Mouse (Mus musculus) kidney, embryonic 14.5 days (tissue): Measurements from ENCODE around the gene Dusp13. TPM values are rescaled to one million over a fixed set of nuclear protein-coding genes. Genes with fewer than 3 reads are reported as not detected.

Experiments
- ATAC-seq: fragments of 200-750 bp; cut with Nextera tagmentation; 2 replicates; pipeline ENCODE4 v1.8.0; 2017; ENCODE audit warnings: moderate number of reproducible peaks, mild to moderate bottlenecking, moderate TSS enrichment, moderate library complexity; ENCODE audit not compliant: low FRiP score, low TSS enrichment
- H3K27ac ChIP-seq: fragments of 300-500 bp; sonication (generic); 2 replicates; pipeline ENCODE4 v1.5.1; 2014; ENCODE audit warnings: low read depth, mild to moderate bottlenecking, low read length, moderate library complexity, mixed read lengths
- H3K27me3 ChIP-seq: fragments of 300-500 bp; sonication (generic); 2 replicates; pipeline ENCODE4 v1.6.1; 2014; ENCODE audit warnings: mild to moderate bottlenecking, low read length; ENCODE audit not compliant: control insufficient read depth, insufficient read depth
- H3K36me3 ChIP-seq: fragments of 300-500 bp; sonication (generic); 2 replicates; pipeline ENCODE4 v1.6.1; 2014; ENCODE audit warnings: low read length, mixed read lengths; ENCODE audit not compliant: control insufficient read depth, insufficient read depth
- H3K4me1 ChIP-seq: fragments of 300-500 bp; sonication (generic); 2 replicates; pipeline ENCODE4 v1.6.1; 2014; ENCODE audit warnings: low read length, mixed read lengths; ENCODE audit not compliant: control insufficient read depth, insufficient read depth
- H3K4me2 ChIP-seq: fragments of 300-500 bp; sonication (generic); replicated peaks from 2 replicates; pipeline ENCODE4 v1.6.1; 2014; ENCODE audit warnings: low read depth, mild to moderate bottlenecking, low read length
- H3K4me3 ChIP-seq: fragments of 300-500 bp; sonication (generic); 2 replicates; pipeline ENCODE4 v1.5.1; 2014; ENCODE audit warnings: mild to moderate bottlenecking, low read length
- H3K9ac ChIP-seq: fragments of 300-500 bp; sonication (generic); 2 replicates; pipeline ENCODE4 v1.6.1; 2014; ENCODE audit warnings: low read depth, mild to moderate bottlenecking, low read length, moderate library complexity
- H3K9me3 ChIP-seq: fragments of 300-500 bp; sonication (generic); 2 replicates; pipeline ENCODE4 v1.6.1; 2016; ENCODE audit warnings: low read length; ENCODE audit not compliant: control insufficient read depth
- WGBS: fragments of 180-500 bp; shearing (Covaris S2); extraction: QIAGEN DNeasy Blood & Tissue Kit; methylation state at CpG from one replicate; pipeline ENCODE4 v1.1.7; 2014; 5-methylcytosine and 5-hydroxymethylcytosine counted together
- polyA plus RNA-seq: library from polyadenylated mRNA; unstranded; fragments of >200 nt; fragmentation: Nextera tagmentation; extraction: Ambion mirVana; gene quantifications from 2 replicates; pipeline ENCODE4 v1.2.1, GENCODE M21; 2014

Gene Dusp13
- polyA plus RNA-seq, 1 experiment from 2014 or later = not detected

GRCm38 (mm10) chr14:21696186-21696830 lies 54.7 kb downstream of the Dusp13 start:
- ATAC-seq = no peak
- Histone ChIP-seq H3K9me3 (peaks cover 5% of the 10 kb centered on the region), H3K27ac (no peak overlapping the region), H3K4me2 (no peak overlapping the region), H3K36me3 (no peaks in the 10 kb centered on the region), H3K27me3 (no peaks in the 10 kb centered on the region), H3K9ac (no peak overlapping the region), H3K4me1 (no peaks in the 10 kb centered on the region), H3K4me3 (no peak overlapping the region)
- 82% methylated on average over 7 of the region's 7 CpGs for WGBS

GRCm38 (mm10) chr14:21695020-21695419 lies 56.0 kb downstream of the Dusp13 start:
- no peak overlapping the region for H3K4me2 ChIP-seq
- peaks cover 5% of the 10 kb centered on the region for H3K9me3 ChIP-seq
- H3K36me3 ChIP-seq = no peaks in the 10 kb centered on the region
- H3K27ac ChIP-seq = no peak overlapping the region
- H3K4me1 ChIP-seq = no peaks in the 10 kb centered on the region
- no peak overlapping the region for H3K9ac ChIP-seq
- no peak overlapping the region for H3K4me3 ChIP-seq
- H3K27me3 ChIP-seq = no peaks in the 10 kb centered on the region
- ATAC-seq = no peak
- 70% methylated on average over 6 of the region's 6 CpGs for WGBS

- Histone ChIP-seq H3K9ac (no peak overlapping the region), H3K9me3 (peaks cover 5% of the 10 kb centered on the region), H3K36me3 (no peaks in the 10 kb centered on the region), H3K4me2 (no peak overlapping the region), H3K27me3 (0 out of 2 replicates have a peak, but pooled peaks cover 3% of the 10 kb centered on the region), H3K4me1 (peaks cover 7% of the 10 kb centered on the region; the same call in 1 of the 2 replicates), H3K27ac (no peak overlapping the region), H3K4me3 (no peak overlapping the region)
- 77% methylated on average over 3 of the region's 3 CpGs for WGBS
- ATAC-seq = no peak
Measured at GRCm38 (mm10) chr14:21691070-21691469, 59.9 kb downstream of the Dusp13 start.

- H3K36me3 ChIP-seq = no peaks in the 10 kb centered on the region
- H3K27me3 ChIP-seq = 0 out of 2 replicates have a peak, but pooled peaks cover 3% of the 10 kb centered on the region
- peak; percentile 58 for ATAC-seq
- WGBS = 10% methylated on average over 48 of the region's 49 CpGs
- peak overlapping the region; percentile 28 for H3K9ac ChIP-seq
- peak overlapping the region; percentile 39 for H3K4me3 ChIP-seq
- H3K4me2 ChIP-seq = peak overlapping the region; percentile 65
- H3K4me1 ChIP-seq = peaks cover 16% of the 10 kb centered on the region
- no peaks in the 10 kb centered on the region for H3K9me3 ChIP-seq
- H3K27ac ChIP-seq = no peak overlapping the region
Measured at GRCm38 (mm10) chr14:21686376-21687279, 64.4 kb downstream of the Dusp13 start.

GRCm38 (mm10) chr14:21685411-21686146 lies 65.4 kb downstream of the Dusp13 start:
- Histone ChIP-seq H3K9me3 (no peaks in the 10 kb centered on the region), H3K36me3 (no peaks in the 10 kb centered on the region), H3K9ac (no peak overlapping the region), H3K4me2 (no peak overlapping the region), H3K27me3 (0 out of 2 replicates have a peak, but pooled peaks cover 3% of the 10 kb centered on the region), H3K4me3 (no peak overlapping the region), H3K27ac (no peak overlapping the region), H3K4me1 (peaks cover 16% of the 10 kb centered on the region)
- WGBS = 74% methylated on average over 10 of the region's 10 CpGs
- ATAC-seq = no peak

GRCm38 (mm10) chr14:21683834-21684233 lies 67.1 kb downstream of the Dusp13 start:
- 83% methylated on average over 4 of the region's 4 CpGs for WGBS
- peaks cover 26% of the 10 kb centered on the region for H3K4me1 ChIP-seq
- H3K27me3 ChIP-seq = 0 out of 2 replicates have a peak, but pooled peaks cover 3% of the 10 kb centered on the region
- no peak overlapping the region for H3K4me3 ChIP-seq
- H3K9me3 ChIP-seq = no peaks in the 10 kb centered on the region
- H3K27ac ChIP-seq = no peak overlapping the region
- no peak overlapping the region for H3K9ac ChIP-seq
- no peaks in the 10 kb centered on the region for H3K36me3 ChIP-seq
- H3K4me2 ChIP-seq = no peak overlapping the region
- ATAC-seq = no peak

Other genes with a start within 250 kb of the Dusp13 start
- gene Dupd1, start 36.6 kb downstream of the Dusp13 start, polyA plus RNA-seq = not detected in 2 replicates
- 9.8 and 13.2 TPM in 2 replicates for gene Samd8, start 650 bp downstream of the Dusp13 start, polyA plus RNA-seq
- 319 and 349 TPM in 2 replicates for gene Vdac2, start 74.1 kb upstream of the Dusp13 start, polyA plus RNA-seq
- 24.1 and 27.3 TPM in 2 replicates for gene Comtd1, start 97.8 kb upstream of the Dusp13 start, polyA plus RNA-seq
- 26.7 and 44.3 TPM in 2 replicates for gene Zfp503, start 238.4 kb upstream of the Dusp13 start, polyA plus RNA-seq